Mouse (Mus musculus): ENCODE results near the gene Rasgrf1.

DNA sequence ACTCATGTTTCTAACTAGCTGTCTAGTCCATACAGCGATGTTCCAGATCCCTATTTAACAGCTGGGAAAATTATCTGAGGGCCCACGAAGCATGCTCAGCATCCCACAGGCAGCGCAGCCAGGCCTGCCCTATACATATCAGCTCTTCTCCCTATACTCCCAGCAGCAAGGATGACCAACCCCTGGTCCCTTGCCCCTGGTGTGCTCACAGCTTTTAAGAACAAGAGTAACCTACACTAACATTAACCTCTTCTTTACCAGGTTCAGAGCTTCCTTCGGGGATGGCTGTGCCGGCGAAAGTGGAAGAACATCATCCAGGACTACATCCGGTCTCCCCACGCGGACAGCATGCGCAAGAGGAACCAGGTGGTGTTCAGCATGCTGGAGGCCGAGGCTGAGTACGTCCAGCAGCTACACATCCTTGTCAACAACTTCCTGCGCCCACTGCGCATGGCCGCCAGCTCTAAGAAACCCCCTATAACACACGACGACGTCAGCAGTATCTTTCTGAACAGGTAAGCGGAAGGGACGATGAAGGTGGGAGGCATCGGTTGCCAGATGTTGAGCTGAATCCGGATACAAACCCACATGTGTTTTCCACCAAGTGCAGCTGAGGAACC is 44.0 kb downstream of the Rasgrf1 start:
- TF ChIP-seq CTCF (conservative IDR thresholded peaks at IDR 0.05; ENCODE audit: low read length) (no peak), POU5F1 (IDR thresholded peaks at IDR 0.05; ENCODE audit: borderline replicate concordance, low read length) (no peak), NANOG (IDR thresholded peaks at IDR 0.05; ENCODE audit: borderline replicate concordance, low read length) (no peak)

Data from E14TG2a.4 (cell line).